21 mouse cellular contexts compared by ENCODE assay signal in genomic region chr8:82896796-82897195, GRCm38 (mm10). TPM values are rescaled to one million over a fixed set of nuclear protein-coding genes. Genes with fewer than 3 reads are reported as not detected.
A peak's percentile ranks its signal among the peaks of the same experiment; 100 is the strongest.
DNase-seq lines count a peak whose midpoint lies in the region; ATAC-seq and TF ChIP-seq lines count a peak whose summit lies in the region.
"Had no signal": no experiment of that assay in that cellular context is flagged by ENCODE, and none has a peak within 500 bp of the region (broad histone marks: within the 10 kb centered on the region; RNA-seq: fewer than 3 reads in every experiment).

No protein-coding gene starts in this region.

- no peak overlapping the region for H3K4me3 ChIP-seq in gastrocnemius, adult 2 months
- no peak overlapping the region for H3K4me3 ChIP-seq in midbrain, embryonic 11.5 days (ENCODE audit: low read depth, low read length)
- H3K4me3 ChIP-seq in midbrain, embryonic 14.5 days (replicated peaks; ENCODE audit: low read depth, low read length): no peak overlapping the region
- H3K4me3 ChIP-seq: embryonic facial prominence, embryonic 13.5 days; embryonic facial prominence, embryonic 15.5 days; forebrain, embryonic 13.5 days; forebrain, embryonic 15.5 days had no signal

- no peak overlapping the region for H3K9ac ChIP-seq in midbrain, embryonic 11.5 days (ENCODE audit: low read length)
- no peak overlapping the region for H3K9ac ChIP-seq in midbrain, embryonic 14.5 days (replicated peaks; ENCODE audit: low read length)
- H3K9ac ChIP-seq: embryonic facial prominence, embryonic 13.5 days; embryonic facial prominence, embryonic 15.5 days; forebrain, embryonic 13.5 days; forebrain, embryonic 15.5 days; forebrain, postnatal 0 days had no signal

- no peaks in the 10 kb centered on the region for H3K27me3 ChIP-seq in midbrain, embryonic 11.5 days (ENCODE audit: control insufficient read depth, insufficient read depth, low read length)
- no peaks in the 10 kb centered on the region for H3K27me3 ChIP-seq in midbrain, embryonic 14.5 days (ENCODE audit: control insufficient read depth, insufficient read depth, low read length)
- H3K27me3 ChIP-seq: embryonic facial prominence, embryonic 13.5 days; embryonic facial prominence, embryonic 15.5 days; forebrain, embryonic 13.5 days; forebrain, embryonic 15.5 days had no signal

- H3K4me2 ChIP-seq in midbrain, embryonic 11.5 days: no peak overlapping the region
- H3K4me2 ChIP-seq in midbrain, embryonic 14.5 days (ENCODE audit: low read length): no peak overlapping the region
- H3K4me2 ChIP-seq: embryonic facial prominence, embryonic 13.5 days; embryonic facial prominence, embryonic 15.5 days; forebrain, embryonic 13.5 days; forebrain, embryonic 15.5 days had no signal

- no peaks in the 10 kb centered on the region for H3K36me3 ChIP-seq in midbrain, embryonic 11.5 days (ENCODE audit: control insufficient read depth, insufficient read depth, low read length)
- H3K36me3 ChIP-seq in midbrain, embryonic 14.5 days (ENCODE audit: control insufficient read depth, insufficient read depth, low read length): no peaks in the 10 kb centered on the region
- H3K36me3 ChIP-seq: embryonic facial prominence, embryonic 13.5 days; embryonic facial prominence, embryonic 15.5 days; forebrain, embryonic 15.5 days had no signal

- no peak for TF ChIP-seq CTCF in gastrocnemius, adult 2 months (IDR thresholded peaks at IDR 0.05)

- intact Hi-C loops in gastrocnemius, adult 2 months (cut with DNase I): no loop called here

- no peaks in the 10 kb centered on the region for H3K4me1 ChIP-seq in midbrain, embryonic 11.5 days (ENCODE audit: control insufficient read depth, insufficient read depth, low read length)
- H3K4me1 ChIP-seq in midbrain, embryonic 14.5 days (ENCODE audit: control insufficient read depth, insufficient read depth, low read length): no peaks in the 10 kb centered on the region
- H3K4me1 ChIP-seq: embryonic facial prominence, embryonic 15.5 days; forebrain, embryonic 13.5 days; forebrain, embryonic 15.5 days had no signal

- 86% methylated on average over 2 of the region's 2 CpGs for WGBS in midbrain, embryonic 11.5 days
- 86% methylated on average over 2 of the region's 2 CpGs for WGBS in midbrain, embryonic 14.5 days

- peak overlapping the region; percentile 79 for H3K27ac ChIP-seq in gastrocnemius, adult 2 months
- H3K27ac ChIP-seq in midbrain, embryonic 11.5 days (ENCODE audit: low read depth, low read length): no peak overlapping the region
- no peak overlapping the region for H3K27ac ChIP-seq in midbrain, embryonic 14.5 days (replicated peaks; ENCODE audit: low read depth, low read length)
- H3K27ac ChIP-seq: embryonic facial prominence, embryonic 13.5 days; embryonic facial prominence, embryonic 15.5 days; forebrain, embryonic 13.5 days; forebrain, embryonic 15.5 days had no signal

- no peak for ATAC-seq in midbrain, embryonic 11.5 days (ENCODE audit: low FRiP score)
- ATAC-seq in midbrain, embryonic 14.5 days (ENCODE audit: low FRiP score, low TSS enrichment): no peak
- ATAC-seq: forebrain, embryonic 13.5 days; forebrain, embryonic 15.5 days; forebrain, postnatal 0 days had no signal

- DNase-seq in gastrocnemius, adult 2 months: no peak
- no peak for DNase-seq in gastrocnemius, adult 18-20 months (ENCODE audit: low spot score)
- DNase-seq in midbrain, embryonic 11.5 days (ENCODE audit: low spot score, missing footprints): peak; percentile 64
- DNase-seq in midbrain, embryonic 14.5 days: no peak
- DNase-seq in ovary, postnatal 36 days (ENCODE audit: low spot score): no peak
- DNase-seq: adrenal gland, adult 2 months; adrenal gland, postnatal 10 days; adrenal gland, postnatal 25 days; cerebellum, adult 11 months; cerebellum, adult 18-20 months; cerebellum, adult 8-10 months; cerebellum, adult 9-11 months; cerebellum, postnatal 14 days; cerebellum, postnatal 36 days; embryo, embryonic 11 days; forebrain, postnatal 0 days had no signal

- H3K9me3 ChIP-seq in midbrain, embryonic 11.5 days (ENCODE audit: control insufficient read depth, low read length): no peaks in the 10 kb centered on the region
- no peaks in the 10 kb centered on the region for H3K9me3 ChIP-seq in midbrain, embryonic 14.5 days (ENCODE audit: control insufficient read depth, low read length)
- H3K9me3 ChIP-seq: embryonic facial prominence, embryonic 13.5 days; embryonic facial prominence, embryonic 15.5 days; forebrain, embryonic 13.5 days; forebrain, embryonic 15.5 days had no signal

RNA-seq across cellular contexts. Expression of gene Rnf150, which starts 33.6 kb away (rescaled TPM):
- 10 to 100 TPM; 26.0 to 34.8 TPM for total RNA-seq in gastrocnemius, adult 2 months (2021)
- 10 to 100 TPM; 37.6 to 41.1 TPM for total RNA-seq in gastrocnemius, adult 18-20 months (2021)
- 1.2 and 1.5 TPM in 2 replicates for polyA plus RNA-seq in midbrain, embryonic 11.5 days (2014; fragmentation: Nextera tagmentation; extraction: Ambion mirVana)
- 2.4 and 3.3 TPM in 2 replicates for polyA plus RNA-seq in midbrain, embryonic 14.5 days (2014; fragmentation: Nextera tagmentation; extraction: Ambion mirVana)
- total RNA-seq: MEL had no signal
